Mouse (Mus musculus) limb, embryonic 11.5 days (tissue): ENCODE data around the gene Pnpla2. TPM values are rescaled to one million over a fixed set of nuclear protein-coding genes. Genes with fewer than 3 reads are reported as not detected.

ENCODE experiments used
- ATAC-seq: fragments of 200-750 bp; cut with Nextera tagmentation; 2 replicates; pipeline ENCODE4 v1.8.0; 2017; ENCODE audit warnings: low read depth; ENCODE audit not compliant: insufficient number of reproducible peaks, low FRiP score, low TSS enrichment
- DNase-seq: peaks from one replicate; pipeline ENCODE4 v3.0.0-alpha.2; 2015; ENCODE audit warnings: low spot score
- H3K27ac ChIP-seq: fragments of 300-500 bp; sonication (generic); replicated peaks from 2 replicates; pipeline ENCODE4 v1.5.1; 2014; ENCODE audit warnings: low read depth, mild to moderate bottlenecking, low read length
- H3K27me3 ChIP-seq: fragments of 300-500 bp; sonication (generic); 2 replicates; pipeline ENCODE4 v1.6.1; 2014; ENCODE audit warnings: mild to moderate bottlenecking, low read length, mixed read lengths; ENCODE audit not compliant: control insufficient read depth, insufficient read depth
- H3K36me3 ChIP-seq: fragments of 300-500 bp; sonication (generic); 2 replicates; pipeline ENCODE4 v1.6.1; 2014; ENCODE audit warnings: mild to moderate bottlenecking, low read length, moderate library complexity, mixed read lengths; ENCODE audit not compliant: control insufficient read depth, insufficient read depth
- H3K4me1 ChIP-seq: fragments of 300-500 bp; sonication (generic); 2 replicates; pipeline ENCODE4 v1.6.1; 2014; ENCODE audit warnings: low read length, mixed read lengths; ENCODE audit not compliant: control insufficient read depth, insufficient read depth
- H3K4me2 ChIP-seq: fragments of 300-500 bp; sonication (generic); 2 replicates; pipeline ENCODE4 v1.6.1; 2014; ENCODE audit warnings: low read depth, mild to moderate bottlenecking, moderate library complexity; ENCODE audit not compliant: severe bottlenecking
- H3K4me3 ChIP-seq: fragments of 300-500 bp; sonication (generic); 2 replicates; pipeline ENCODE4 v1.5.1; 2014; ENCODE audit warnings: low read depth, low read length
- H3K9ac ChIP-seq: fragments of 300-500 bp; sonication (generic); 2 replicates; pipeline ENCODE4 v1.6.1; 2014; ENCODE audit warnings: mild to moderate bottlenecking, low read length
- H3K9me3 ChIP-seq: fragments of 300-500 bp; sonication (generic); 2 replicates; pipeline ENCODE4 v1.6.1; 2016; ENCODE audit warnings: low read length; ENCODE audit not compliant: control insufficient read depth
- WGBS: fragments of 180-500 bp; shearing (Covaris S2); extraction: QIAGEN DNeasy Blood & Tissue Kit; methylation state at CpG from one replicate; pipeline ENCODE4 v1.1.7; 2014; 5-methylcytosine and 5-hydroxymethylcytosine counted together
- polyA plus RNA-seq: library from polyadenylated mRNA; unstranded; fragments of >200 nt; fragmentation: Nextera tagmentation; extraction: Ambion mirVana; gene quantifications from 2 replicates; pipeline ENCODE4 v1.2.1, GENCODE M21; 2014

Pnpla2 gene
- polyA plus RNA-seq, 1 experiment from 2014 or later, result 12.5 TPM

GRCm38 (mm10) chr7:141471236-141471635, 16.2 kb downstream of the Pnpla2 start:
- ATAC-seq (no peak), DNase-seq (no peak)
- Histone ChIP-seq H3K4me2 (no peak overlapping the region), H3K27me3 (no peaks in the 10 kb centered on the region), H3K36me3 (peaks cover 30% of the 10 kb centered on the region), H3K9ac (no peak overlapping the region), H3K4me3 (no peak overlapping the region), H3K9me3 (no peaks in the 10 kb centered on the region), H3K27ac (no peak overlapping the region), H3K4me1 (peaks cover 34% of the 10 kb centered on the region)
- 83% methylated on average over 1 of the region's 1 CpGs for WGBS

GRCm38 (mm10) chr7:141472226-141472625, 17.2 kb downstream of the Pnpla2 start:
- no peaks in the 10 kb centered on the region for H3K27me3 ChIP-seq
- no peak overlapping the region for H3K9ac ChIP-seq
- no peak overlapping the region for H3K4me2 ChIP-seq
- peaks cover 34% of the 10 kb centered on the region for H3K4me1 ChIP-seq
- H3K4me3 ChIP-seq, result no peak overlapping the region
- 87% methylated on average over 6 of the region's 6 CpGs for WGBS
- H3K27ac ChIP-seq, result no peak overlapping the region
- no peaks in the 10 kb centered on the region for H3K9me3 ChIP-seq
- DNase-seq, result no peak
- H3K36me3 ChIP-seq, result peaks cover 30% of the 10 kb centered on the region
- ATAC-seq, result no peak

GRCm38 (mm10) chr7:141472763-141473162, 17.8 kb downstream of the Pnpla2 start:
- H3K4me1 ChIP-seq, result peaks cover 34% of the 10 kb centered on the region
- no peak overlapping the region for H3K4me3 ChIP-seq
- ATAC-seq, result no peak
- DNase-seq, result no peak
- H3K4me2 ChIP-seq, result no peak overlapping the region
- no peak overlapping the region for H3K27ac ChIP-seq
- 89% methylated on average over 6 of the region's 6 CpGs for WGBS
- H3K9ac ChIP-seq, result no peak overlapping the region
- H3K27me3 ChIP-seq, result no peaks in the 10 kb centered on the region
- H3K36me3 ChIP-seq, result peaks cover 30% of the 10 kb centered on the region
- H3K9me3 ChIP-seq, result no peaks in the 10 kb centered on the region

GRCm38 (mm10) chr7:141474160-141474559, 19.2 kb downstream of the Pnpla2 start:
- DNase-seq (no peak), ATAC-seq (no peak)
- Histone ChIP-seq H3K4me2 (peak overlapping the region; percentile 90), H3K27me3 (no peaks in the 10 kb centered on the region), H3K9me3 (no peaks in the 10 kb centered on the region), H3K36me3 (peaks cover 30% of the 10 kb centered on the region), H3K9ac (peak overlapping the region; percentile 92; the same call in 1 of the 2 replicates), H3K4me1 (peaks cover 21% of the 10 kb centered on the region), H3K27ac (no peak overlapping the region), H3K4me3 (peak overlapping the region; percentile 80)
- 12% methylated on average over 5 of the region's 5 CpGs for WGBS

GRCm38 (mm10) chr7:141475011-141475804, 20.2 kb downstream of the Pnpla2 start, which contains the start of the genes Polr2l and Tspan4:
Gene Polr2l, minus strand, starts transcription at chr7:141475132.
Gene Tspan4, plus strand, starts transcription at chr7:141475240.
- no peaks in the 10 kb centered on the region for H3K27me3 ChIP-seq
- peak within 1 kb of the TSS; percentile 90 for H3K4me2 ChIP-seq
- peak; percentile 89 for DNase-seq
- WGBS, result under 1% methylated on average over 85 of the region's 87 CpGs
- peak within 1 kb of the TSS; percentile 92 for H3K9ac ChIP-seq
- H3K4me3 ChIP-seq, result peak within 1 kb of the TSS; percentile 80
- H3K36me3 ChIP-seq, result peaks cover 21% of the 10 kb centered on the region
- no peaks in the 10 kb centered on the region for H3K9me3 ChIP-seq
- H3K4me1 ChIP-seq, result peaks cover 18% of the 10 kb centered on the region
- H3K27ac ChIP-seq, result peak within 1 kb of the TSS; percentile 68
- ATAC-seq, result peak; percentile 49

- H3K4me1 ChIP-seq, result peaks cover 18% of the 10 kb centered on the region
- peak overlapping the region; percentile 92 for H3K9ac ChIP-seq
- H3K27ac ChIP-seq, result no peak overlapping the region
- ATAC-seq, result no peak
- H3K9me3 ChIP-seq, result no peaks in the 10 kb centered on the region
- H3K27me3 ChIP-seq, result no peaks in the 10 kb centered on the region
- WGBS, result 1% methylated on average over 12 of the region's 12 CpGs
- H3K4me3 ChIP-seq, result peak overlapping the region; percentile 80
- peak overlapping the region; percentile 90 for H3K4me2 ChIP-seq
- no peak for DNase-seq
- peaks cover 17% of the 10 kb centered on the region for H3K36me3 ChIP-seq
Observed at GRCm38 (mm10) chr7:141475805-141476158, 20.8 kb downstream of the Pnpla2 start.

GRCm38 (mm10) chr7:141476226-141476980, 21.4 kb downstream of the Pnpla2 start:
- Histone ChIP-seq H3K27ac (no peak overlapping the region; the same call in 1 of the 2 replicates), H3K4me2 (peak overlapping the region; percentile 90), H3K27me3 (no peaks in the 10 kb centered on the region), H3K36me3 (peaks cover 10% of the 10 kb centered on the region), H3K9me3 (no peaks in the 10 kb centered on the region), H3K4me3 (peak overlapping the region; percentile 80), H3K4me1 (peaks cover 18% of the 10 kb centered on the region), H3K9ac (peak overlapping the region; percentile 92)
- DNase-seq (peak; percentile 75), ATAC-seq (peak; percentile 42)
- WGBS, result 0% methylated on average over 11 of the region's 17 CpGs

GRCm38 (mm10) chr7:141476981-141477370, 22.0 kb downstream of the Pnpla2 start:
- Histone ChIP-seq H3K4me2 (peak overlapping the region; percentile 90), H3K4me1 (peaks cover 18% of the 10 kb centered on the region), H3K4me3 (peak overlapping the region; percentile 80; the same call in 1 of the 2 replicates), H3K27me3 (no peaks in the 10 kb centered on the region), H3K36me3 (peaks cover 8% of the 10 kb centered on the region), H3K9me3 (no peaks in the 10 kb centered on the region), H3K9ac (no peak overlapping the region), H3K27ac (no peak overlapping the region)
- ATAC-seq (0 out of 2 replicates have a peak, but pooled peaks have one; percentile 4), DNase-seq (no peak)
- WGBS, result 18% methylated on average over 7 of the region's 7 CpGs
